Mouse (Mus musculus) stomach, postnatal 0 days (tissue): Measurements from ENCODE around the gene Plcb1.

Source experiments
- CTCF ChIP-seq: IDR thresholded peaks from 2 replicates; pipeline ENCODE4 v1.5.1; 2016; ENCODE audit warnings: antibody characterized with exemption, low read depth, mild to moderate bottlenecking, moderate library complexity
- EP300 ChIP-seq: optimal IDR thresholded peaks from 2 replicates; pipeline ENCODE3; 2016; ENCODE audit warnings: antibody characterized with exemption

- TF ChIP-seq CTCF (no peak), EP300 (no peak)
These were observed 711.4 kb downstream of the Plcb1 start for GRCm38 (mm10) chr2:135497251-135497650.
